Mouse (Mus musculus) ES-E14 (cell line): Measurements from ENCODE around the gene Dhrs4. TPM values are rescaled to one million over a fixed set of nuclear protein-coding genes. Genes with fewer than 3 reads are reported as not detected.

ENCODE experiments used
- DNase-seq: peaks from one replicate; pipeline ENCODE4 v3.0.0-alpha.2; 2013; ENCODE audit warnings: low read depth, low spot score
- H3K27ac ChIP-seq: 2 replicates; pipeline ENCODE4 v1.5.1; 2012; ENCODE audit warnings: low read depth, mild to moderate bottlenecking, low read length, moderate library complexity, mixed read lengths; ENCODE audit not compliant: poor library complexity, insufficient read depth, severe bottlenecking
- H3K36me3 ChIP-seq: 2 replicates; pipeline ENCODE4 v1.6.1; 2012; ENCODE audit warnings: mild to moderate bottlenecking, low read length, moderate library complexity, mixed read lengths; ENCODE audit not compliant: control insufficient read depth, poor library complexity, insufficient read depth, severe bottlenecking
- H3K4me1 ChIP-seq, 2 experiments: fragments of 150-350 bp in 1 of 2; sonication (generic) in 1 of 2; 2 replicates each; pipeline ENCODE4 v1.6.1; 2012; ENCODE audit warnings: low read length in 2 of 2, mild to moderate bottlenecking in 1 of 2, mixed read lengths in 1 of 2; ENCODE audit not compliant: control insufficient read depth in 2 of 2, insufficient read depth in 2 of 2, poor library complexity in 1 of 2
- H3K4me3 ChIP-seq, 2 experiments: fragments of 150-350 bp in 1 of 2; sonication (generic) in 1 of 2; 2 replicates each; pipeline ENCODE4 v1.5.1; 2012; ENCODE audit warnings: low read length in 2 of 2, low read depth in 1 of 2, mild to moderate bottlenecking in 1 of 2, mixed read lengths in 1 of 2; ENCODE audit not compliant: insufficient read depth in 1 of 2, poor library complexity in 1 of 2, severe bottlenecking in 1 of 2
- H3K9ac ChIP-seq: 2 replicates; pipeline ENCODE4 v1.6.1; 2012; ENCODE audit warnings: low read depth, mild to moderate bottlenecking, low read length, mixed read lengths; ENCODE audit not compliant: poor library complexity, insufficient read depth, severe bottlenecking
- H3K9me3 ChIP-seq: fragments of 150-350 bp; sonication (generic); 2 replicates; pipeline ENCODE4 v1.6.1; 2012; ENCODE audit warnings: low read depth, mild to moderate bottlenecking, low read length; ENCODE audit not compliant: control insufficient read depth, insufficient read depth
- CHD2 ChIP-seq: IDR thresholded peaks from 2 replicates; pipeline ENCODE4 v1.6.1; 2014; ENCODE audit warnings: mild to moderate bottlenecking, low read depth, low read length, inconsistent platforms
- HCFC1 ChIP-seq: IDR thresholded peaks from 2 replicates; pipeline ENCODE4 v1.6.1; 2012; ENCODE audit warnings: low read length, inconsistent platforms, borderline replicate concordance; ENCODE audit not compliant: insufficient read depth
- MAFK ChIP-seq: IDR thresholded peaks from 2 replicates; pipeline ENCODE4 v1.6.1; 2014; ENCODE audit warnings: mild to moderate bottlenecking, low read depth, low read length, inconsistent platforms; ENCODE audit not compliant: insufficient read depth
- ZC3H11A ChIP-seq: IDR thresholded peaks from 2 replicates; pipeline ENCODE4 v1.6.1; 2012; ENCODE audit warnings: low read depth, mild to moderate bottlenecking, inconsistent platforms, low read length, borderline replicate concordance
- ZNF384 ChIP-seq: IDR thresholded peaks from 2 replicates; pipeline ENCODE4 v1.6.1; 2012; ENCODE audit warnings: low read depth, low read length, inconsistent platforms
- in situ Hi-C, 2 experiments: fragments of 600-800 bp; cut with MboI; formaldehyde crosslinking; loops; one replicate each; pipeline ENCODE4 v1.15.1; 2025; ENCODE audit warnings: low sequenced_read_pairs in 2 of 2, inconsistent platforms in 1 of 2; ENCODE audit not compliant: unreplicated experiment in 2 of 2
- total RNA-seq: library from RNA; depleted of rRNA; stranded (reverse); fragments of 300-350 nt; gene quantifications from 2 replicates; pipeline ENCODE4 v1.2.3, GENCODE M21; 2012

Gene Dhrs4
- total RNA-seq, 1 experiment = 14.9 TPM

DNA sequence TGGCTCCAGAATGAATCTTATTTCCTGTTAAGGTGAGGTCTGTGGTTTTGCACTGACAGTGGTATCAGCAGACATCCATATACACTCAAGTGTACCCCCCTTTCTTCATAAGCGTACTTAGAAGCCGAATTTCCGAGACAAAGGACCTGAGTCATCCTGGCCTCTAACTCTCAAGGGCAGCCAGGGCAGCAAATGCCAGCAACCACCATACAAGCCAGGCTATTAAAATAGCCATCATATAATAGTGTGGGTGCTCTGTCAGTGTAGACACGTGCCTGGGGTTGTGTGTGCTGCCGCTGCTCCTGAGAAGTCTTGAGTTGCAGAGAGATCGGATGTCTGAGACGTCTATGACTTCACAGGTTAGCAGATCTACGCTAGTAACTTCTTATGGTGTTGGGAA is 41.4 kb upstream of the Dhrs4 start:
- no peak for DNase-seq

DNA sequence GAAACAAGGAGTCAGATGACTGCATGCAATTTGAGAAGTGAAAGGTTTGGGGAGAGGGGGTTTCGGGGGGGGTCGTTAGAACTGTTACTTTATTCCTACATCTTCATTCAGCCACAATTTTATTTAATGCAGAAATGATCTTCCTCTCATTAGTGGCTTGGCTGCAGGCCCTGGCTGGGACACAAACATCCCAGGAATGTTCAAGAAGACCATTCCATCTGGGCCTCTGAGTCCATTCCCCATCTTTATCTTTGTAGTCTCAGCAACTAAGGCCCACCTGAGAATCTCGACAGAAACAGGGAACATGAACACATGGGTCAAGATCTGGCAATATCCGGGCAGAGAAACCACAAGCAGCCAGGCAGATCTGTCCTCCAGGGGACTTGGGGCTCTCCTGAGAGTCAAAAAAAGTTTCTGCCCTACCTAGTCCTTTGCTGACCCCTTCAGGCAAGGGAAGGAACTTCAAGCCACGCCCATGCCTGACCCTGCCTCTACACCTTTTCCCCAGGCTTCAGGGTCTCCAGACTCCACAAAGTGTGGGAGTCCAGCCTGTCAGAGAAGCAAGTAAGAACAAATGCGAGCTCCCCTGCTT is 40.3 kb upstream of the Dhrs4 start:
- TF ChIP-seq HCFC1 (no peak), ZNF384 (peak; percentile 51; the same call in 1 of the 2 replicates), CHD2 (no peak), MAFK (no peak), ZC3H11A (peak; percentile 99)
- peak; percentile 59 for DNase-seq
- no peak overlapping the region for H3K27ac ChIP-seq
- H3K9me3 ChIP-seq = no peaks in the 10 kb centered on the region
- no peak overlapping the region for H3K4me3 ChIP-seq
- in situ Hi-C loops = loop anchor here (10.0 to 25.0 kb wide), 2 partner anchors 176 to 313 kb away; no protein-coding TSS in a partner anchor
- no peaks in the 10 kb centered on the region for H3K36me3 ChIP-seq
- no peak overlapping the region for H3K9ac ChIP-seq
- H3K4me1 ChIP-seq = no peaks in the 10 kb centered on the region

More for the DNA sequence above, 41.4 kb upstream of the Dhrs4 start:
- TF ChIP-seq ZNF384 = no peak
- TF ChIP-seq ZC3H11A = no peak
- no peak for TF ChIP-seq MAFK
- TF ChIP-seq CHD2 = no peak
- no peak for TF ChIP-seq HCFC1
- Histone ChIP-seq H3K4me3 (no peak overlapping the region), H3K27ac (no peak overlapping the region), H3K9me3 (no peaks in the 10 kb centered on the region), H3K4me1 (no peaks in the 10 kb centered on the region), H3K36me3 (no peaks in the 10 kb centered on the region), H3K9ac (no peak overlapping the region)
- in situ Hi-C loops = loop anchor here (10.0 to 25.0 kb wide), 2 partner anchors 175 to 312 kb away; no protein-coding TSS in a partner anchor

DNA sequence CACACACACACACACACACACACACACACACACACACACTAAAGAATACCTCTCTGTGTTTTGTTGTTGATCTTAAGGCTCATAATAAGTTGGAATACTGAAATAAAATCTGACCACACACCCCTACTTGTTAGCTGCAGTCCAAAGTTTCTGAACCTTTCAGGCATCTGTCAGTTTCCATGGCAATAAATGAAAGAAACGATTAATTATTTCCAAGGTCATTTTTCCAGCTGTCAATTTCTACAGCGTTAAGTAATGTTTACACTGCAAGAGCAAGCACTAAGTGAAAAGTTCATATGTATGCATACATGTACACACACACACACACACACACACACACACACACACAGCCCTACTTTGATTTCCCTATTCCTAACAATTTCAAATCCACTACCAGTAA is 20.9 kb upstream of the Dhrs4 start:
- Histone ChIP-seq H3K9ac (no peak overlapping the region), H3K36me3 (no peaks in the 10 kb centered on the region), H3K27ac (no peak overlapping the region), H3K4me1 (peaks cover 3 to 11% of the 10 kb centered on the region in 2 experiments; a peak in 2 of 4 replicates), H3K4me3 (no peak overlapping the region), H3K9me3 (no peaks in the 10 kb centered on the region)
- no peak for DNase-seq
- no peak for TF ChIP-seq CHD2
- TF ChIP-seq HCFC1 = no peak
- no peak for TF ChIP-seq MAFK
- no peak for TF ChIP-seq ZC3H11A
- no peak for TF ChIP-seq ZNF384
- in situ Hi-C loops = no loop called here

DNA sequence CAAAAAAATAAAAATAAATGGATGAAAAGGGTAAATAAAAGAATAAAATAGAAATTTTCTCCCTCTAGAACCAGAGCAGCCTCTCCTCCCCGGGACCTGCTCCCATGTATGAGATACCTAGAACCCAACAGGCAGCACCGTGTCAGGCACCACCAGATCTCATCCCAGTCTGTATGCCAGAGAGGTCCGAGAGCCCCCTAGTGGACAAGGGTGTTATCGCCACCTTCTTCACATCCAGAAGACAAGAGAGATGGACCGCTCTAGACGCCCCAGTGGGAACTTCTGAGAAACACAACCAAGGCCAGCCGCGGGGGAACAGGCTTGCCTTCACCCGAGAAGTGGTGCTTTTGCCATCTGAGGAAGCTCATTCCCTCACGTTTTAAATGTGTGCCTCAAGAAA is 20.3 kb upstream of the Dhrs4 start:
- TF ChIP-seq MAFK (no peak), ZNF384 (no peak), ZC3H11A (peak; percentile 53; the same call in 1 of the 2 replicates), HCFC1 (no peak)
- Histone ChIP-seq H3K27ac (no peak overlapping the region), H3K9ac (no peak overlapping the region), H3K4me3 (no peak overlapping the region), H3K4me1 (peaks cover 3 to 11% of the 10 kb centered on the region in 2 experiments; a peak in 2 of 4 replicates), H3K36me3 (no peaks in the 10 kb centered on the region), H3K9me3 (no peaks in the 10 kb centered on the region)
- peak; percentile 89 for DNase-seq
- in situ Hi-C loops = no loop called here

DNA sequence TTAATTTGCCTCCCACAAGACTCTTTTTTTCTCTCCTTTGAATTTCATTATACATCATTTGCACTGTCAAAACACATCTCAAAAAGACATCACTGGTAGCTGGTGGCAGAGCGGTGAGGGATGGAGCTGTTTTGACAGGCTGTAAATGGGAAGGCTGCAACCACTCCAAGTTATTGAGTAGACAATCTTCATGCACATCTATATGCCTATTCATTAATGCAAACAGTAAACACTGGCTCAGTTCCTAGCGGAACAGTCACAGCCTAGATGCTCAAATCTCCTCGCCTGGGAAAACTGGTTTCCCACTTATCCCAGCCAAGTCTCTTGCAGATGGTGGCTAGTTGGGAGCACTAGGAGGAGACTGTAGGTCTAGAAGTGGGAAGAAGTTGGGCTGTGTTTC is 19.8 kb upstream of the Dhrs4 start:
- H3K36me3 ChIP-seq = no peaks in the 10 kb centered on the region
- no peak overlapping the region for H3K9ac ChIP-seq
- DNase-seq = no peak
- no peak overlapping the region for H3K4me3 ChIP-seq
- TF ChIP-seq ZC3H11A (no peak), HCFC1 (no peak), ZNF384 (no peak), MAFK (no peak), CHD2 (no peak)
- peaks cover 3 to 11% of the 10 kb centered on the region in 2 experiments; a peak in 2 of 4 replicates for H3K4me1 ChIP-seq
- in situ Hi-C loops = no loop called here
- no peak overlapping the region for H3K27ac ChIP-seq
- H3K9me3 ChIP-seq = no peaks in the 10 kb centered on the region
